Mouse (Mus musculus) hindbrain, postnatal 0 days (tissue): ENCODE results near the gene Ulk4. TPM values are rescaled to one million over a fixed set of nuclear protein-coding genes. Genes with fewer than 3 reads are reported as not detected.
A peak's percentile ranks its signal among the peaks of the same experiment; 100 is the strongest.
"Not testable (repeated sequence)": the region's sequence is repeated elsewhere in the genome, so short reads cannot be mapped to it uniquely, and the experiment has no call there.

Experiments
- ATAC-seq: fragments of 200-750 bp; cut with Nextera tagmentation; 2 replicates; pipeline ENCODE4 v1.8.0; 2017; ENCODE audit warnings: mild to moderate bottlenecking, moderate TSS enrichment, moderate library complexity
- DNase-seq: peaks from one replicate; pipeline ENCODE4 v3.0.0-alpha.2; 2015; ENCODE audit warnings: low spot score
- H3K27ac ChIP-seq: fragments of 300-500 bp; sonication (generic); 2 replicates; pipeline ENCODE4 v1.5.1; 2014; ENCODE audit warnings: mild to moderate bottlenecking
- H3K27me3 ChIP-seq: fragments of 300-500 bp; sonication (generic); 2 replicates; pipeline ENCODE4 v1.6.1; 2014; ENCODE audit warnings: low read length, mixed read lengths; ENCODE audit not compliant: insufficient read depth
- H3K36me3 ChIP-seq: fragments of 300-500 bp; sonication (generic); 2 replicates; pipeline ENCODE4 v1.6.1; 2014; ENCODE audit warnings: low read length, mixed read lengths; ENCODE audit not compliant: insufficient read depth
- H3K4me1 ChIP-seq: fragments of 300-500 bp; sonication (generic); 2 replicates; pipeline ENCODE4 v1.6.1; 2014; ENCODE audit warnings: antibody characterized with exemption, low read length, mixed read lengths; ENCODE audit not compliant: insufficient read depth
- H3K4me2 ChIP-seq: fragments of 300-500 bp; sonication (generic); 2 replicates; pipeline ENCODE4 v1.6.1; 2014; ENCODE audit warnings: low read depth, mild to moderate bottlenecking, low read length, moderate library complexity, mixed read lengths
- H3K4me3 ChIP-seq: fragments of 300-500 bp; sonication (generic); 2 replicates; pipeline ENCODE4 v1.5.1; 2014; ENCODE audit warnings: low read length
- H3K9ac ChIP-seq: fragments of 300-500 bp; sonication (generic); replicated peaks from 2 replicates; pipeline ENCODE4 v1.6.1; 2014; ENCODE audit warnings: mild to moderate bottlenecking, low read length, moderate library complexity, mixed read lengths
- H3K9me3 ChIP-seq: fragments of 300-500 bp; sonication (generic); 2 replicates; pipeline ENCODE4 v1.6.1; 2016; ENCODE audit warnings: low read length, mixed read lengths
- CTCF ChIP-seq: IDR thresholded peaks from 2 replicates; pipeline ENCODE4 v1.5.1; 2016; ENCODE audit warnings: antibody characterized with exemption, control low read depth, low read depth
- WGBS: fragments of 180-500 bp; shearing (Covaris S2); extraction: QIAGEN DNeasy Blood & Tissue Kit; methylation state at CpG from one replicate; pipeline ENCODE4 v1.1.7; 2014; 5-methylcytosine and 5-hydroxymethylcytosine counted together
- polyA plus RNA-seq: library from polyadenylated mRNA; unstranded; fragments of >200 nt; fragmentation: Nextera tagmentation; extraction: Ambion mirVana; gene quantifications from 2 replicates; pipeline ENCODE4 v1.2.1, GENCODE M21; 2015
- total RNA-seq: library from RNA; depleted of rRNA; stranded (reverse); fragments of >200 nt; gene quantifications from 2 replicates; pipeline ENCODE4 v1.2.3, GENCODE M21; 2014

The Ulk4 gene
- total and polyA plus RNA-seq, 2 experiments from 2014 or later: 20.0 to 76.3 TPM

DNA sequence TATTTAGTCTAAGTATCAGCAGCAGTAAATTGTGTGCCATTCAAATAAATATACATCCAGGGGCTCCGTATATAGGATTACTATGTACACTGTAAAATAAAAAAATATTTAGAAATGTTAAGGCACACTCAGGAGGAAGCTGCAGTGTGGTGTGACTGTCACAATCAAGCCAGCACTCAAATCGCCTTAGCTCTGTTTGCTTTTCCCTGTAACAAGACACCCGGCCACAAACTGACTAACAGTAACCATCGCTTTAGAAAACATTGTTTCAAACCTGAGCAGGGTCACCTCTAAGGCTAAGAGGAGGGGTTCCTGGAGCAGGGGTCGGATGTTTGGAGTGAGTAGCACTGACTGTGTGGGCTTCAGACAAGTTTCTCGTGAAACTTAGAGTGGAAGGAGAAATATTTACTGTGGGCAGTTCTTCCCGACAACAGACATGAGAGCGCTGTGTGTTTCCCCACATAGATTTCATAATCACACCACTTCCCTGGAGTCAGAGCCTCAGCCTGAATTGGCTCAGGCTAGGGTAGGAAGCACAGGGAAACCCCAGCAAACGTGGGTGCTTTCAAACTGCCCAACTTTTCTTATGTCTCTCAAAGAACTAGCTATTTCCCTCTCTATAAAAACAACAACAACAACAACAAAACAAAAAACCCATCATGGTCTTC lies 349.9 kb downstream of the Ulk4 start:
- Histone ChIP-seq H3K9ac (no peak overlapping the region), H3K27me3 (no peaks in the 10 kb centered on the region), H3K4me2 (no peak overlapping the region), H3K4me1 (no peaks in the 10 kb centered on the region), H3K36me3 (no peaks in the 10 kb centered on the region), H3K4me3 (no peak overlapping the region), H3K27ac (no peak overlapping the region), H3K9me3 (no peaks in the 10 kb centered on the region)
- 44% methylated on average over 9 of the region's 9 CpGs for WGBS
- ATAC-seq (no peak), DNase-seq (no peak)
- no peak for TF ChIP-seq CTCF

- H3K4me2 ChIP-seq: no peak overlapping the region
- TF ChIP-seq CTCF: no peak
- H3K36me3 ChIP-seq: no peaks in the 10 kb centered on the region
- no peaks in the 10 kb centered on the region for H3K27me3 ChIP-seq
- no peak overlapping the region for H3K27ac ChIP-seq
- no peak overlapping the region for H3K9ac ChIP-seq
- no peak overlapping the region for H3K4me3 ChIP-seq
- 62% methylated on average over 1 of the region's 1 CpGs for WGBS
- no peak for DNase-seq
- no peak for ATAC-seq
- no peaks in the 10 kb centered on the region for H3K9me3 ChIP-seq
- no peaks in the 10 kb centered on the region for H3K4me1 ChIP-seq
Measured at GRCm38 (mm10) chr9:120926126-120926525, 350.9 kb downstream of the Ulk4 start.

- TF ChIP-seq CTCF: no peak
Measured at GRCm38 (mm10) chr9:120919130-120919529, 357.9 kb downstream of the Ulk4 start.

GRCm38 (mm10) chr9:120918642-120919041 lies 358.4 kb downstream of the Ulk4 start:
- no peak overlapping the region for H3K4me2 ChIP-seq
- 35% methylated on average over 6 of the region's 6 CpGs for WGBS
- H3K36me3 ChIP-seq: no peaks in the 10 kb centered on the region

More at GRCm38 (mm10) chr9:120919130-120919529, 357.9 kb downstream of the Ulk4 start:
- DNase-seq (no peak), ATAC-seq (no peak)
- 69% methylated on average over 5 of the region's 5 CpGs for WGBS
- Histone ChIP-seq H3K36me3 (no peaks in the 10 kb centered on the region), H3K4me1 (no peaks in the 10 kb centered on the region), H3K9ac (no peak overlapping the region), H3K9me3 (no peaks in the 10 kb centered on the region), H3K4me2 (no peak overlapping the region), H3K4me3 (no peak overlapping the region), H3K27me3 (no peaks in the 10 kb centered on the region), H3K27ac (no peak overlapping the region)

GRCm38 (mm10) chr9:120918211-120918610 lies 358.8 kb downstream of the Ulk4 start:
- H3K9me3 ChIP-seq: no peaks in the 10 kb centered on the region
- TF ChIP-seq CTCF: no peak
- no peak overlapping the region for H3K4me3 ChIP-seq
- H3K27me3 ChIP-seq: no peaks in the 10 kb centered on the region
- DNase-seq (no peak), ATAC-seq (no peak)
- H3K4me1 ChIP-seq: no peaks in the 10 kb centered on the region
- no peak overlapping the region for H3K27ac ChIP-seq
- 77% methylated on average over 5 of the region's 5 CpGs for WGBS
- no peak overlapping the region for H3K9ac ChIP-seq
- no peaks in the 10 kb centered on the region for H3K36me3 ChIP-seq
- no peak overlapping the region for H3K4me2 ChIP-seq

More at GRCm38 (mm10) chr9:120918642-120919041, 358.4 kb downstream of the Ulk4 start:
- H3K9ac ChIP-seq: no peak overlapping the region
- ATAC-seq (no peak), DNase-seq (peak; percentile 30)
- no peaks in the 10 kb centered on the region for H3K4me1 ChIP-seq
- TF ChIP-seq CTCF: no peak
- no peak overlapping the region for H3K27ac ChIP-seq
- H3K27me3 ChIP-seq: no peaks in the 10 kb centered on the region
- H3K9me3 ChIP-seq: no peaks in the 10 kb centered on the region
- H3K4me3 ChIP-seq: no peak overlapping the region

- not testable (repeated sequence) for H3K4me1 ChIP-seq, ATAC-seq, H3K27ac ChIP-seq, H3K27me3 ChIP-seq, H3K4me2 ChIP-seq, DNase-seq, H3K9me3 ChIP-seq, H3K36me3 ChIP-seq, H3K4me3 ChIP-seq, H3K9ac ChIP-seq
- 93% methylated on average over 2 of the region's 2 CpGs for WGBS
Measured at GRCm38 (mm10) chr9:120917619-120918018, 359.4 kb downstream of the Ulk4 start.

GRCm38 (mm10) chr9:120914877-120915459 lies 362.0 kb downstream of the Ulk4 start:
- no peak overlapping the region for H3K9ac ChIP-seq
- H3K36me3 ChIP-seq: no peaks in the 10 kb centered on the region
- DNase-seq (no peak), ATAC-seq (no peak)
- no peaks in the 10 kb centered on the region for H3K9me3 ChIP-seq
- H3K27me3 ChIP-seq: no peaks in the 10 kb centered on the region
- whole genome bisulfite sequencing: 85% methylated on average over 14 of the region's 14 CpGs
- H3K4me3 ChIP-seq: no peak overlapping the region
- no peak overlapping the region for H3K27ac ChIP-seq
- no peak overlapping the region for H3K4me2 ChIP-seq
- H3K4me1 ChIP-seq: no peaks in the 10 kb centered on the region
- no peak; the same call in 1 of the 2 replicates for TF ChIP-seq CTCF
